Mouse (Mus musculus) adrenal gland, adult 8-10 months (tissue): ENCODE measurements around the gene Ccdc170. TPM values are rescaled to one million over a fixed set of nuclear protein-coding genes. Genes with fewer than 3 reads are reported as not detected.

Experiments
- DNase-seq: peaks from one replicate; pipeline ENCODE4 v3.0.0; 2022
- total RNA-seq, 4 experiments: library from RNA; stranded (reverse); gene quantifications; 2 replicates each; pipeline ENCODE4 v1.2.4; 2022

Gene Ccdc170
- total RNA-seq, 4 experiments from 2014 or later, result 0.44 to 1.7 (median 0.69) TPM

GRCm38 (mm10) chr10:4522116-4522515 is 39.8 kb downstream of the Ccdc170 start:
- no peak for DNase-seq

- no peak for DNase-seq
Measured at GRCm38 (mm10) chr10:4523078-4523477, 40.8 kb downstream of the Ccdc170 start.

GRCm38 (mm10) chr10:4528043-4528442 is 45.7 kb downstream of the Ccdc170 start:
- no peak for DNase-seq

- DNase-seq, result peak; percentile 42
Measured at GRCm38 (mm10) chr10:4530638-4531235, 48.4 kb downstream of the Ccdc170 start.

GRCm38 (mm10) chr10:4531933-4532332 is 49.6 kb downstream of the Ccdc170 start:
- DNase-seq, result no peak

- DNase-seq, result no peak
Measured at GRCm38 (mm10) chr10:4532731-4533130, 50.4 kb downstream of the Ccdc170 start.

GRCm38 (mm10) chr10:4533873-4534272 is 51.6 kb downstream of the Ccdc170 start:
- peak; percentile 29 for DNase-seq

GRCm38 (mm10) chr10:4545550-4545949 is 63.2 kb downstream of the Ccdc170 start:
- no peak for DNase-seq

GRCm38 (mm10) chr10:4553442-4554119 is 71.3 kb downstream of the Ccdc170 start:
- DNase-seq, result peak; percentile 9

GRCm38 (mm10) chr10:4556842-4557377 is 74.6 kb downstream of the Ccdc170 start:
- DNase-seq, result no peak

GRCm38 (mm10) chr10:4559132-4559531 is 76.8 kb downstream of the Ccdc170 start:
- DNase-seq, result no peak

GRCm38 (mm10) chr10:4565148-4565547 is 82.8 kb downstream of the Ccdc170 start:
- DNase-seq, result no peak

- DNase-seq, result no peak
Measured at GRCm38 (mm10) chr10:4570778-4571177, 88.5 kb downstream of the Ccdc170 start.

- DNase-seq, result no peak
Measured at GRCm38 (mm10) chr10:4571304-4571703, 89.0 kb downstream of the Ccdc170 start.

GRCm38 (mm10) chr10:4581905-4582304 is 99.6 kb downstream of the Ccdc170 start:
- no peak for DNase-seq

- peak; percentile 61 for DNase-seq
Measured at GRCm38 (mm10) chr10:4586691-4587090, 104.4 kb downstream of the Ccdc170 start.

- DNase-seq, result no peak
Measured at GRCm38 (mm10) chr10:4589576-4589975, 107.3 kb downstream of the Ccdc170 start.

- no peak for DNase-seq
Measured at GRCm38 (mm10) chr10:4590956-4591355, 108.7 kb downstream of the Ccdc170 start.

- DNase-seq, result no peak
Measured at GRCm38 (mm10) chr10:4593828-4594227, 111.5 kb downstream of the Ccdc170 start.

GRCm38 (mm10) chr10:4597211-4597610 is 114.9 kb downstream of the Ccdc170 start:
- no peak for DNase-seq

GRCm38 (mm10) chr10:4598244-4598842 is 116.0 kb downstream of the Ccdc170 start:
- DNase-seq, result peak; percentile 50

- no peak for DNase-seq
Measured at GRCm38 (mm10) chr10:4598916-4599315, 116.6 kb downstream of the Ccdc170 start.

- DNase-seq, result no peak
Measured at GRCm38 (mm10) chr10:4599591-4599990, 117.3 kb downstream of the Ccdc170 start.
